Mouse (Mus musculus) adrenal gland, postnatal 4 days (tissue): Measurements from ENCODE around the gene Arpc1a. TPM values are rescaled to one million over a fixed set of nuclear protein-coding genes. Genes with fewer than 3 reads are reported as not detected.

ENCODE experiments used
- DNase-seq, 2 experiments: peaks; one replicate each; pipeline ENCODE4 v3.0.0; 2021 to 2022; ENCODE audit warnings: low spot score in 2 of 2, mixed read lengths in 2 of 2
- total RNA-seq, 2 experiments: library from RNA; stranded (reverse); gene quantifications; 2 replicates each; pipeline ENCODE4 v1.2.3; 2021

Arpc1a gene
- total RNA-seq, 2 experiments from 2014 or later = 114 to 121 TPM

- no peak for DNase-seq
Measured at GRCm38 (mm10) chr5:145138836-145139235, 55.2 kb downstream of the Arpc1a start.

GRCm38 (mm10) chr5:145139571-145140519, 56.2 kb downstream of the Arpc1a start, which contains the start of the genes Pdap1 and Bud31:
Gene Pdap1 (minus strand): TSS chr5:145140238.
Gene Bud31 (plus strand): TSS chr5:145140362.
- DNase-seq = peak; percentile 89 to 92

- no peak for DNase-seq
Measured at GRCm38 (mm10) chr5:145140611-145141010, 57.0 kb downstream of the Arpc1a start.

- DNase-seq = no peak
Measured at GRCm38 (mm10) chr5:145147748-145148147, 64.1 kb downstream of the Arpc1a start.

- DNase-seq = no peak
Measured at GRCm38 (mm10) chr5:145149294-145149693, 65.7 kb downstream of the Arpc1a start.

- DNase-seq = no peak
Measured at GRCm38 (mm10) chr5:145152690-145153089, 69.1 kb downstream of the Arpc1a start.

Other genes starting within 250 kb of the Arpc1a start
- 10 to 100 TPM; 24.7 to 28.4 TPM for gene Smurf1, start 118.0 kb upstream of the Arpc1a start, total RNA-seq
- not detected for gene Gm4871, start 51.1 kb upstream of the Arpc1a start, total RNA-seq
- gene 1700018F24Rik, start 40.8 kb upstream of the Arpc1a start, total RNA-seq = not detected
- not detected for gene Kpna7, start 200 bp downstream of the Arpc1a start, total RNA-seq
- gene Arpc1b, start 30.4 kb downstream of the Arpc1a start, total RNA-seq = 100 to 1,000 TPM; 226 to 243 TPM
- gene Pdap1, start 56.4 kb downstream of the Arpc1a start, total RNA-seq = 100 to 1,000 TPM; 106 to 108 TPM
- 100 to 1,000 TPM; 106 to 113 TPM for gene Bud31, start 56.5 kb downstream of the Arpc1a start, total RNA-seq
- gene Ptcd1, start 83.3 kb downstream of the Arpc1a start, total RNA-seq = 10 to 100 TPM; 29.2 to 32.0 TPM
- gene Cpsf4, start 83.4 kb downstream of the Arpc1a start, total RNA-seq = 10 to 100 TPM; 28.0 to 29.0 TPM
- 100 to 1,000 TPM; 367 to 390 TPM for gene Atp5j2, start 108.2 kb downstream of the Arpc1a start, total RNA-seq
- gene Zkscan14, start 118.0 kb downstream of the Arpc1a start, total RNA-seq = 10 to 100 TPM; 14.0 to 14.7 TPM
- gene Zkscan5, start 120.7 kb downstream of the Arpc1a start, total RNA-seq = 10 to 100 TPM; 16.2 to 16.8 TPM
- gene Zfp655, start 147.9 kb downstream of the Arpc1a start, total RNA-seq = 10 to 100 TPM; 48.1 to 53.2 TPM
- gene Zscan25, start 196.7 kb downstream of the Arpc1a start, total RNA-seq = 10 to 100 TPM; 26.5 to 29.3 TPM